Mouse (Mus musculus) megakaryocyte-erythroid progenitor cell, adult 5-6 weeks (primary cell): ENCODE data around the gene Itga9. TPM values are rescaled to one million over a fixed set of nuclear protein-coding genes. Genes with fewer than 3 reads are reported as not detected.

Source experiments
- ATAC-seq: replicated peaks from 2 replicates; pipeline ENCODE4 v1.8.0; 2016; ENCODE audit warnings: mild to moderate bottlenecking, inconsistent platforms; ENCODE audit not compliant: severe bottlenecking, poor library complexity, low FRiP score, low TSS enrichment
- total RNA-seq, 2 experiments: library from RNA; stranded (forward) in 1 of 2; stranded (reverse) in 1 of 2; fragments of 200-1000, 215-1000 nt in 1 of 2; fragments of >200 nt in 1 of 2; fragmentation: Nextera tagmentation in 1 of 2; gene quantifications; 2 replicates each; pipeline ENCODE4 v1.2.3; 2014 to 2017

Gene Itga9
- total RNA-seq, 2 experiments from 2014 or later, result 0.02 TPM; not detected in 1

- ATAC-seq, result no peak
Observed at GRCm38 (mm10) chr9:118678020-118678750, 71.7 kb downstream of the Itga9 start.

- peak; percentile 68 for ATAC-seq
Observed at GRCm38 (mm10) chr9:118678759-118679158, 72.3 kb downstream of the Itga9 start.

GRCm38 (mm10) chr9:118681506-118681905 is 75.0 kb downstream of the Itga9 start:
- no peak for ATAC-seq

GRCm38 (mm10) chr9:118682154-118682553 is 75.7 kb downstream of the Itga9 start:
- ATAC-seq, result no peak

DNA sequence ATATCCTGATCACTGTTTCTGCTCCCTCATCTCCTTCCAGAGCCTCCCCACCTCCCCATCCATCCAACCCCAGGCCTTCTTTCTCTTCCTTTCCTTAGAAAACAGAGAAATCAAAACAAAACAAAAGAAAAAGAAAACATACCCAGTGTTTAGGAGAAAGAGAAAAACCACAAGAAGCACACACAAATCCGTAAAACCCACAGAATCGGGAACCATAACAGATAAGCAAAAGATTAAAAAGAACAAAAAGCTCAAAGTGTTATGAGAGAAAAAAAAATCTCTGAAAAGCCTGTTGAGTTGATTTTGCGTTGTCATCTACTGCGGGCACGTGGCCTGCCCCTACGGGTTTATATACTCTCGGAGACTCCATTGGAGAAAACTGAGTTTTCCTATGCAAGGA is 77.0 kb downstream of the Itga9 start:
- ATAC-seq, result no peak

GRCm38 (mm10) chr9:118684343-118684742 is 77.9 kb downstream of the Itga9 start:
- peak; percentile 62 for ATAC-seq

DNA sequence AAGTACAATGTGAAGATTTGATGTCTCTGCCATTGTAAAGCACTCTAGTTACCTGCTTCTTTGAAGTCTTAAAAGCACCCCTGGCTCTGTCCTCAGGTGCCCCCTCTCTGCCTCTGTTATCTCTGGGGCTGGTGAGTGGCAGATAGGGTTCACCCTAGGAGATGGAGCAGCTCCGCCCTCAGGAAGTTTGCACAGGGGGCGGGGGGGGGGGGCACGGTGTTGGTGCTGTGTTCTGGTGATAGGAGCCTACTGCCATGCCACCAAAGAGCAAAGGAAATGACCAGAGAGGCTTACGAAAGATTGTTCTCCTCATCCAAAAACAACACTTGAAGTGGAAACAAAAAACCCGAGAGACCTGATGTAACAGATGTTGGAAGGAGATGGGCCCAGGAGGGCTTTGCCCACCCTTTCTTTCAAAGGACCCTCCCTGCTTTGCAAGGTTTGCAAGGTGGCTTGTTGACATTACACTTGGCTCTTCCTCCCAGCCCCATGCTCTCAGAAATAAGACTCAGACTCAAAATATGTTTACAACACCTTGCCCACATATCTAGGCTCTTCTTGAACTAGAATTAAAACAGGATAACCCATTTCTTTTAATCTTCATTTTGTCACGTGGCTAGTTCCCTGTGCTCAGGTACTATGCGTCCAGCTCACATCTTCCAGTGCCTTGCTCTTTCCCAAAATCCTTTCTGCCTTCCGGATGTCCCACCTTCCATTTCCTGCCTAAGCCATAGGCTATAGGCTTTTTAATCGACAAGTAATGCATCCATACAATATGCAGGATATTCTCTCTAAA is 79.9 kb downstream of the Itga9 start:
- peak; percentile 66 for ATAC-seq

DNA sequence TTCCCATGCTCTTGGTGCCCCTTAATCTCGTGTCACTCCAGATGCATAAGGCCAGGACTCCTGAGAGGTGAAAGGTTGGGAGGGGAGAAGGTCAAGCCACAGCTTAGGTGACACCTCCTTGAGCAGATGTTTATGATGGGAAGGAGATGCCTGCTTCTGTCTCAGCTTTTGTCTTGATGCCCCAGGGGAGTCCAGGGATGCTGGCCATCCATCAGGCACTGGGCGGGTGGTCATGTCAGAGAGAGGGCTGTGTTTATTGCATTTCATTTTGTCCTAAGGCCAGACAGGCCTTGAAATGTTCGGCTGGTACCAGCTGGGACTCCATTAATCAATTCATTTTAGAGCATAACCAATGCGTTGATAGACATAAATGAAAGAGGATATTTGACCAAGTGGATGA is 81.8 kb downstream of the Itga9 start:
- ATAC-seq, result no peak

DNA sequence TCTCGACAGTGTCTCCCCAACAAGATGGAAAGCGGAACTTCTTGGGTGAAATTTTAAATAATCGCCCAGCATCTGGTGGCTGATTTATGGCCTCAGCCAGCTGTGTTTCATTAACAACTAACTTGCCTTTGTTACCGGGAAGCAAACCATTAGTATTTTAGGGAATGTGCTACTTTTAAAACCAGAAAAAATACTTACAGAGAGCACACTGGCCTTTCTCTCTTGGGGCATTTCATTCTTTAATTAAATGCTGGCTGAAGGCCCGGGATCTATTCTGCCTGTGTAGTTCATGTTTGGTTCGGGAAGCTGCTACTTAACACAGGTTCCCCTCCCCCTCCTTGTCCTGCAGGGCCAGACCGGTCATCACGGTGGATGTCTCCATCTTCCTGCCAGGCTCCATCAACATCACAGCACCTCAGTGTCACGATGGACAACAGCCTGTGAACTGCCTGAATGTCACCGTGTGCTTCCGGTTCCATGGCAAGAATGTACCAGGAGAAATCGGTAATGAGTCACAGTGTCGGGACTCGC is 82.5 kb downstream of the Itga9 start:
- ATAC-seq, result no peak

DNA sequence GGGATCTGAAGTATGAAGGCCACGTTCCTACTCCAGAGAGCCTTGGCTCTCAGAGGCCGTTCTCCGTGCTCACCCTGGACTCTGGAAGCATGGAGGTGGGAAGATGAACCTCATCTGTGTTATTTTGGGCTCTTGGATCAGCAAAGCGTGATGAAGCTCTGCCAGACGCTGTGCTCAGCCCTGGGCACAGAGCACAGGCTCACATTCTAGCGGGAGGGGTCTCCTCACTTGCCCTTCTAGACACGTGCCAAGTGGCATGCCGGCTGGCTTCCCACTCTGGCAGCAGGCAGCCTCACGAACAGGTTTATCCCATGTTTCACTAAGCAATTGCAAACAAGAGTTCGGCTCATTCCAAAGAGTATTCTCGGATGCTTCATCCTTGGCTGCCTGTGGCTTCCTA is 86.8 kb downstream of the Itga9 start:
- ATAC-seq, result no peak

GRCm38 (mm10) chr9:118694420-118694825 is 87.9 kb downstream of the Itga9 start:
- ATAC-seq, result no peak

- ATAC-seq, result no peak
Observed at GRCm38 (mm10) chr9:118698191-118698590, 91.7 kb downstream of the Itga9 start.

GRCm38 (mm10) chr9:118699716-118700115 is 93.2 kb downstream of the Itga9 start:
- no peak for ATAC-seq

DNA sequence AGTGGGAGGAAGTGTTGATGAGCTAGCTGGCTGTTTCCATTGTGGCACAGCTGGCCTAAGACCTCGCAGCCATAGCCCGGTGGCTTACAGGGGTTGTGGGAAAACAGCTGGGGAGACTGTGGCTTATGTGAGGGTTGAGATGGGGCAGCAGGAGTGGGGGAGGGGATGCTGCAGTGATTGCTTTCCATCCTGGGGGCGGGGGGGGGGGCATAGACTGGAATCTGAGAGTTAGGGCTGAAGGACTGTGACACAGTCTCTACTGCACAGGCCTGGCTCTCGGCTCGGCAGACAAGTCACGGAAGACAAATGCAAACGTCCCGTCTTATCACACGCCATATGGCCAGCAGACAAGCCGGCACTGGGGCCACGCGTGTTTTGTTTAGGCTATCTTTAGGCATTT is 94.4 kb downstream of the Itga9 start:
- no peak for ATAC-seq

DNA sequence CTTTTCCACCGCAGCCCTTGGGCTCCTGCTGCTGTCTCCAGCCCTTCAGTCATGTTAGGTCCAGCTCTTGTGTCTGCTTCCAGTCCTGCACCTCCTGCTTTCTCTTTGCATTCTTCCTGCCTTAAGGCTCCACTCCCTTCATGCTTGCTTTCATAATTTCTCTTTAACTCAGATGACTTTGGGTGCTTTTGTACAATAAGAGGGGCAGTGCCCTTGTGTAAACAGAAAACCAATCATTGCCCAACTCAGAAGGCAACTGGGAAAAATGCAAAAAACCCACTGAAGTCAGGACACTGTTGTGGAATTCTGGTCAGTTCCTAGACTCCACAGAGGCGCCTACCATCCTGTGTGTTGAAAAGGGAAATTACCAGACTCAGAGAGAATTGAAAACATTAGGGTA is 95.3 kb downstream of the Itga9 start:
- no peak for ATAC-seq

DNA sequence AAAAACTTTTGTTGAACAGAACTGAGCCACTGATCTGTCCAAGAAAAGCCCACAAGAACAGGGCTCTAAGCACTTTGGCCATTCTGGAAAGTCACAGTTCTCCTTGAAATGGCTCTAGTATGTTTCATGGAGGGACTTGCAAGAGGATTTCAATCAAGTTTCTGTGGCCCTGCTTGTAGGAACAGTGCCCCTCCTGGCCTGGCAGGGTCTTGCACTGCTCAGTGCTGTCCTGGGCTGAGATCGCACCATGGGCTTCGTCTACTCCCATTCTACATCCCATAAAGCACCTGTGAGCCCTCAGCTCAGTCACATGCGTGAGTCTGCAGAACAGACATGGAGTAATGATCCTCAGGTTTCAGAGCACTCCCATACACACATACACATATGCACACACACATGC is 96.7 kb downstream of the Itga9 start:
- ATAC-seq, result peak; percentile 49

GRCm38 (mm10) chr9:118705381-118706074 is 99.0 kb downstream of the Itga9 start:
- ATAC-seq, result peak; percentile 52; the same call in 1 of the 2 replicates

DNA sequence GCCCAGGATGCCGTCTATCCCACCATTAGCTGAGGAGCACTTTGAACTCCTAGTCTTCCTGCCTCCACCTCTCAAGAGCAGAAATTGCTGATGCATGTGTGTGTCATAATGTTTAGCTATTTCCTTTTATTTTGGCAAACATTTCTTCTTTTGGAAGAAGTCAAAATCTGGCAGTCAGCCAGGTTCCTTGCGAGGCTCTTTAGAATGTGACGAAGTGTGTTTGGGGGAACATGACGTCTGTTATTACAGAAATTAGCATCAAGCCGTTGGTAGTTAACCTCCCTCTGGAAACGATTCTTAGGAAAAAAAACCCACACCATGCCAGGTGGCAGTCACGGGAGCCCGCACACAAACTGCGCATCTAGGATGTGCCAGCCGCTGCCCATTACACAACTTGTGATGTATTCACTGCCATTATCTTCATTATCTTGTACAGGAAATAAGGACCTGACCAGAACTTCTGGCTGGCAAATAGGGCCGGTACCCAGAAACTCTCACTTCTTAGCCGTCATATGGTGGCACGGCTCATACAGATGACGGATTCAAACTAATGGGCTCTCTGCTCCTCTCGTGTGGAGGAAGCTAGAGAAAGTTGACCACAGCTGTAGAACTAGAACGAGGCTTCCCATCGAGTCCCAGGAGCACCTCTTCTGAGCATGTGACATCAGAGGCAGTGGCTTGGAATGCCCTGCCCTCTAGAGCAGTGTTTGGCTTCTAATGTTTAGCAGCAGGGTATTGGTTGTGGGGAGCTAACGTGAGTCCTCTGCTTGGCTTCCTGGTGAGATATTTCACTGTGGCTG is 99.9 kb downstream of the Itga9 start:
- ATAC-seq, result 0 out of 2 replicates have a peak, but pooled peaks have one; percentile 14

DNA sequence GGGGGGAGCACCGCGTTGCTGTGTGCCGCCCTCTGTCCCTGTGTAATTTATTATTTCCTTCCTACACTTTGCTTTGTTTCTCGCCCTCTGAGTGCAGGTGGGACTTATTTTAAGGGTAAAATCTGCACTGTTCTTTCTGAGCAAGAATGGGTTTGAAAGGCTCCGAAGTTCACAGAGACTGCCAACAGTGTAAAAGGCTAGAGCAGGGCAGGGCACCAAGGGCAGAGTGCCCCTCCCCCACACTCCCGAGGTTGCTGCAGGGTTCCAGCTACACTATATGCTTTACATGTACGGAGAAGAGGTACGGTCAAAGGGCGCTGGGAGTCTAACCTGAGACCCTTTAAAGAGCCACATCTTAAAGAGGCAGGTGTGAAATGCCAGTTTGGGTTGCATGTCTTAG is 104.1 kb downstream of the Itga9 start:
- ATAC-seq, result no peak
